Mouse (Mus musculus) olfactory bulb, adult 2 months (tissue): Measurements from ENCODE around the gene Fam57a.

ENCODE experiments used
- CTCF ChIP-seq: fragments of 200-500 bp; IDR thresholded peaks from 2 replicates; pipeline ENCODE4 v1.5.1; 2012; ENCODE audit warnings: low read depth, mild to moderate bottlenecking, low read length, moderate library complexity; ENCODE audit not compliant: insufficient read depth
- POLR2A ChIP-seq: fragments of 200-500 bp; IDR thresholded peaks from 2 replicates; pipeline ENCODE4 v1.6.1; 2012; ENCODE audit warnings: mild to moderate bottlenecking, low read depth, low read length, moderate library complexity; ENCODE audit not compliant: insufficient read depth

- TF ChIP-seq POLR2A (no peak), CTCF (no peak)
Measured at GRCm38 (mm10) chr11:76213841-76214240, 34.4 kb downstream of the Fam57a start.
